Mouse (Mus musculus): ENCODE measurements at regions not wholly inside any gene's neighbourhood (a gene's known extent, or its start where the extent isn't known, plus 50 kb on each side); places are given as distances from the start of the nearest gene placed in this dataset.

GRCm38 (mm10) chr12:92317609-92318008 lies 468.7 kb upstream of the Sel1l start:
- TF ChIP-seq CTCF (IDR thresholded peaks at IDR 0.05; ENCODE audit: extremely low read depth, insufficient read length, insufficient replicate concordance, low read depth, low read length) (no peak), POLR2A (IDR thresholded peaks at IDR 0.05; ENCODE audit: low read depth, low read length) (no peak)
